In genomic region chr9:106308555-106308954, GRCm38 (mm10) we compare ENCODE assay signal across 8 mouse cellular contexts. TPM values are rescaled to one million over a fixed set of nuclear protein-coding genes. Genes with fewer than 3 reads are reported as not detected.
DNase-seq lines count a peak whose midpoint lies in the region; ATAC-seq lines count a peak whose summit lies in the region.

No protein-coding gene starts in this region.

- DNase-seq in kidney, postnatal 10 days, result peak; percentile 53
- DNase-seq in embryonic facial prominence, embryonic 10.5 days (ENCODE audit: low spot score), result no peak
- peak; percentile 58 for DNase-seq in lung, postnatal 36 days
- DNase-seq in right cerebral cortex, adult 18-20 months, result no peak
- DNase-seq in cerebellum, adult 9-10 months, result no peak

- H3K4me1 ChIP-seq in kidney, embryonic 14.5 days (ENCODE audit: control insufficient read depth, insufficient read depth, low read length), result 0 out of 2 replicates have a peak, but pooled peaks cover 3% of the 10 kb centered on the region
- peaks cover 34% of the 10 kb centered on the region for H3K4me1 ChIP-seq in embryonic facial prominence, embryonic 10.5 days
- H3K4me1 ChIP-seq in intestine, embryonic 16.5 days (ENCODE audit: control insufficient read depth, insufficient read depth, low read length), result peaks cover 15% of the 10 kb centered on the region

- H3K9ac ChIP-seq in kidney, embryonic 14.5 days (ENCODE audit: low read depth, low read length), result no peak overlapping the region
- H3K9ac ChIP-seq in intestine, embryonic 16.5 days (ENCODE audit: low read depth, low read length), result peak overlapping the region; percentile 34; the same call in 1 of the 2 replicates

- no peak overlapping the region for H3K4me3 ChIP-seq in kidney, embryonic 14.5 days (ENCODE audit: low read length)
- H3K4me3 ChIP-seq in embryonic facial prominence, embryonic 10.5 days, result no peak overlapping the region
- H3K4me3 ChIP-seq in intestine, embryonic 16.5 days (ENCODE audit: low read length), result no peak overlapping the region

- no peak overlapping the region for H3K4me2 ChIP-seq in kidney, embryonic 14.5 days (replicated peaks; ENCODE audit: low read depth, low read length)
- H3K4me2 ChIP-seq in intestine, embryonic 16.5 days (ENCODE audit: low read depth, low read length), result no peak overlapping the region

- no peak overlapping the region for H3K27ac ChIP-seq in kidney, embryonic 14.5 days (ENCODE audit: low read depth, low read length)
- H3K27ac ChIP-seq in embryonic facial prominence, embryonic 10.5 days (replicated peaks), result peak overlapping the region; percentile 63
- peak overlapping the region; percentile 53; the same call in 1 of the 2 replicates for H3K27ac ChIP-seq in intestine, embryonic 16.5 days (ENCODE audit: low read length)

- peaks cover 4% of the 10 kb centered on the region; the same call in 1 of the 2 replicates for H3K36me3 ChIP-seq in kidney, embryonic 14.5 days (ENCODE audit: control insufficient read depth, insufficient read depth, low read length)
- peaks cover 37% of the 10 kb centered on the region for H3K36me3 ChIP-seq in embryonic facial prominence, embryonic 10.5 days (replicated peaks)
- H3K36me3 ChIP-seq in intestine, embryonic 16.5 days (ENCODE audit: control insufficient read depth, insufficient read depth, low read length), result no peaks in the 10 kb centered on the region

- 93% methylated on average over 2 of the region's 2 CpGs for WGBS in kidney, embryonic 14.5 days
- 88% methylated on average over 2 of the region's 2 CpGs for WGBS in embryonic facial prominence, embryonic 10.5 days
- WGBS in intestine, embryonic 16.5 days, result 76% methylated on average over 2 of the region's 2 CpGs

- ATAC-seq in kidney, embryonic 14.5 days (ENCODE audit: low FRiP score, low TSS enrichment), result no peak
- no peak for ATAC-seq in intestine, embryonic 16.5 days
- no peak for ATAC-seq in erythroid progenitor cell, adult 5-6 weeks (replicated peaks; ENCODE audit: low FRiP score, poor library complexity, severe bottlenecking)

- no peaks in the 10 kb centered on the region for H3K27me3 ChIP-seq in kidney, embryonic 14.5 days (ENCODE audit: control insufficient read depth, insufficient read depth, low read length)
- no peaks in the 10 kb centered on the region for H3K27me3 ChIP-seq in embryonic facial prominence, embryonic 10.5 days (replicated peaks; ENCODE audit: low read depth, poor library complexity, severe bottlenecking)
- H3K27me3 ChIP-seq in intestine, embryonic 16.5 days (replicated peaks; ENCODE audit: control insufficient read depth, insufficient read depth, low read length), result no peaks in the 10 kb centered on the region

- H3K9me3 ChIP-seq in kidney, embryonic 14.5 days (ENCODE audit: control insufficient read depth, low read length), result no peaks in the 10 kb centered on the region
- no peaks in the 10 kb centered on the region for H3K9me3 ChIP-seq in embryonic facial prominence, embryonic 10.5 days
- H3K9me3 ChIP-seq in intestine, embryonic 16.5 days (ENCODE audit: control insufficient read depth, low read length), result no peaks in the 10 kb centered on the region

RNA-seq across cellular contexts. Expression of gene Poc1a, which starts 27.7 kb away (rescaled TPM):
- 25.6 and 29.1 TPM in 2 replicates for polyA plus RNA-seq in kidney, embryonic 14.5 days (2014; fragmentation: Nextera tagmentation; extraction: Ambion mirVana)
- 39.9 and 46.4 TPM in 2 replicates for polyA plus RNA-seq in embryonic facial prominence, embryonic 10.5 days (2016; fragmentation: Nextera tagmentation; extraction: Ambion mirVana)
- 27.0 and 29.1 TPM in 2 replicates for polyA plus RNA-seq in intestine, embryonic 16.5 days (2015; fragmentation: Nextera tagmentation; extraction: Ambion mirVana)
- 28.1 and 28.9 TPM in 2 replicates for total RNA-seq in erythroid progenitor cell, adult 5-6 weeks (2015; ENCODE audit: low replicate concordance)
- total RNA-seq in erythroid progenitor cell, adult 5-6 weeks (2017; ENCODE audit: low replicate concordance), result 12.7 and 19.5 TPM in 2 replicates

RNA-seq across cellular contexts. Expression of gene Dusp7, which starts 59.9 kb away (rescaled TPM):
- polyA plus RNA-seq in kidney, embryonic 14.5 days (2014; fragmentation: Nextera tagmentation; extraction: Ambion mirVana), result 25.5 and 26.3 TPM in 2 replicates
- 29.5 and 30.8 TPM in 2 replicates for polyA plus RNA-seq in embryonic facial prominence, embryonic 10.5 days (2016; fragmentation: Nextera tagmentation; extraction: Ambion mirVana)
- 4.8 and 6.3 TPM in 2 replicates for polyA plus RNA-seq in intestine, embryonic 16.5 days (2015; fragmentation: Nextera tagmentation; extraction: Ambion mirVana)
- total RNA-seq in erythroid progenitor cell, adult 5-6 weeks (2015; ENCODE audit: low replicate concordance), result 13.3 and 19.3 TPM in 2 replicates
- 2.7 and 3.9 TPM in 2 replicates for total RNA-seq in erythroid progenitor cell, adult 5-6 weeks (2017; ENCODE audit: low replicate concordance)

Comparison
In these comparisons a context has a peak if more than half of its experiments do, and no peak if none do; other contexts are left out.
1. DNase-seq: peak in kidney, postnatal 10 days (single experiment) and lung, postnatal 36 days (single experiment); none in embryonic facial prominence, embryonic 10.5 days (single experiment), right cerebral cortex, adult 18-20 months (single experiment) and cerebellum, adult 9-10 months (single experiment).